Comparison of ENCODE assay signal across 8 mouse cellular contexts in genomic region chr14:25516640-25517591, GRCm38 (mm10). TPM values are rescaled to one million over a fixed set of nuclear protein-coding genes. Genes with fewer than 3 reads are reported as not detected.
A peak's percentile ranks its signal among the peaks of the same experiment; 100 is the strongest.
DNase-seq lines count a peak whose midpoint lies in the region; ATAC-seq and TF ChIP-seq lines count a peak whose summit lies in the region.

No protein-coding gene starts in this region.

- peak overlapping the region; percentile 35; the same call in 1 of the 2 replicates for H3K27ac ChIP-seq in midbrain, embryonic 10.5 days (replicated peaks)
- H3K27ac ChIP-seq in midbrain, embryonic 16.5 days (ENCODE audit: low read length) = no peak overlapping the region; the same call in 1 of the 2 replicates
- H3K27ac ChIP-seq in bone marrow macrophage, adult 2 months (ENCODE audit: insufficient read depth, low read depth, low read length) = peak overlapping the region; percentile 94
- peak overlapping the region; percentile 86 for H3K27ac ChIP-seq in heart, adult 2 months
- H3K27ac ChIP-seq in kidney, postnatal 0 days = peak overlapping the region; percentile 82
- H3K27ac ChIP-seq in macrophage = peak overlapping the region; percentile 99

- 67% methylated on average over 13 of the region's 13 CpGs for WGBS in midbrain, embryonic 10.5 days
- WGBS in midbrain, embryonic 16.5 days = 61% methylated on average over 13 of the region's 13 CpGs
- WGBS in heart, adult 2 months = 20% methylated on average over 13 of the region's 13 CpGs
- WGBS in kidney, postnatal 0 days = 24% methylated on average over 13 of the region's 13 CpGs
- 7% methylated on average over 13 of the region's 13 CpGs for WGBS in macrophage (ENCODE audit: missing documents)

- peaks cover 2% of the 10 kb centered on the region; the same call in 1 of the 2 replicates for H3K79me2 ChIP-seq in heart, adult 2 months (replicated peaks; ENCODE audit: control insufficient read depth, insufficient read depth, low read length)
- H3K79me2 ChIP-seq in macrophage (ENCODE audit: inconsistent target) = peaks cover 100% of the 10 kb centered on the region

- no peaks in the 10 kb centered on the region for H3K27me3 ChIP-seq in midbrain, embryonic 10.5 days (ENCODE audit: low read depth, poor library complexity, severe bottlenecking)
- H3K27me3 ChIP-seq in midbrain, embryonic 16.5 days (ENCODE audit: control insufficient read depth, insufficient read depth, low read depth, low read length) = no peaks in the 10 kb centered on the region
- H3K27me3 ChIP-seq in heart, adult 2 months (ENCODE audit: control insufficient read depth, insufficient read depth, low read length) = no peaks in the 10 kb centered on the region
- H3K27me3 ChIP-seq in kidney, postnatal 0 days (ENCODE audit: insufficient read depth, low read length) = no peaks in the 10 kb centered on the region

- H3K9ac ChIP-seq in midbrain, embryonic 16.5 days (ENCODE audit: low read depth, low read length) = no peak overlapping the region
- H3K9ac ChIP-seq in heart, adult 2 months (ENCODE audit: low read depth, low read length) = peak overlapping the region; percentile 9
- no peak overlapping the region for H3K9ac ChIP-seq in kidney, postnatal 0 days (ENCODE audit: low read depth, low read length)

- H3K36me3 ChIP-seq in midbrain, embryonic 10.5 days = peaks cover 66% of the 10 kb centered on the region
- H3K36me3 ChIP-seq in midbrain, embryonic 16.5 days (ENCODE audit: control insufficient read depth, insufficient read depth, low read length) = no peaks in the 10 kb centered on the region
- H3K36me3 ChIP-seq in heart, adult 2 months (ENCODE audit: control insufficient read depth, insufficient read depth, low read length) = peaks cover 11% of the 10 kb centered on the region
- no peaks in the 10 kb centered on the region for H3K36me3 ChIP-seq in kidney, postnatal 0 days (ENCODE audit: insufficient read depth, low read length)
- H3K36me3 ChIP-seq in macrophage (ENCODE audit: inconsistent target) = no peaks in the 10 kb centered on the region

- TF ChIP-seq CTCF in bone marrow macrophage, adult 2 months (IDR thresholded peaks at IDR 0.05; ENCODE audit: low read depth, low read length) = 0 out of 2 replicates have a peak, but pooled peaks have one; percentile 12
- peak; percentile 62 for TF ChIP-seq CTCF in heart, adult 2 months (IDR thresholded peaks at IDR 0.05)
- TF ChIP-seq CTCF in kidney, postnatal 0 days (IDR thresholded peaks at IDR 0.05; ENCODE audit: low read depth) = peak; percentile 50; the same call in 1 of the 2 replicates

- H3K9me3 ChIP-seq in midbrain, embryonic 10.5 days (replicated peaks) = no peaks in the 10 kb centered on the region
- no peaks in the 10 kb centered on the region for H3K9me3 ChIP-seq in midbrain, embryonic 16.5 days (replicated peaks; ENCODE audit: control insufficient read depth, low read length, poor library complexity, severe bottlenecking)
- H3K9me3 ChIP-seq in kidney, postnatal 0 days (replicated peaks; ENCODE audit: low read length) = no peaks in the 10 kb centered on the region

- no peak overlapping the region for H3K4me3 ChIP-seq in midbrain, embryonic 10.5 days
- no peak overlapping the region for H3K4me3 ChIP-seq in midbrain, embryonic 16.5 days (ENCODE audit: low read depth, low read length)
- peak overlapping the region; percentile 2 for H3K4me3 ChIP-seq in bone marrow macrophage, adult 2 months (ENCODE audit: insufficient read depth, low read length)
- peak overlapping the region; percentile 7; the same call in 1 of the 2 replicates for H3K4me3 ChIP-seq in heart, adult 2 months
- no peak overlapping the region for H3K4me3 ChIP-seq in kidney, postnatal 0 days (replicated peaks; ENCODE audit: low read depth, low read length)
- H3K4me3 ChIP-seq in macrophage (ENCODE audit: inconsistent target) = no peak overlapping the region

- no peak for DNase-seq in midbrain, embryonic 10.5 days (ENCODE audit: low spot score)
- DNase-seq in heart, adult 2 months = peak; percentile 74 to 81
- peak; percentile 78 for DNase-seq in kidney, postnatal 0 days (ENCODE audit: low spot score)
- DNase-seq in thymus, postnatal 14 days = peak; percentile 93
- DNase-seq in Muller cell, postnatal 12 days (ENCODE audit: inconsistent ontology term) = no peak

- H3K4me1 ChIP-seq in midbrain, embryonic 10.5 days = peaks cover 97% of the 10 kb centered on the region
- peaks cover 52% of the 10 kb centered on the region for H3K4me1 ChIP-seq in midbrain, embryonic 16.5 days (ENCODE audit: control insufficient read depth, insufficient read depth, low read length)
- H3K4me1 ChIP-seq in bone marrow macrophage, adult 2 months (ENCODE audit: control insufficient read depth, insufficient read depth, low read length) = peaks cover 86% of the 10 kb centered on the region
- peaks cover 57% of the 10 kb centered on the region for H3K4me1 ChIP-seq in heart, adult 2 months (ENCODE audit: control insufficient read depth, insufficient read depth, low read length)
- H3K4me1 ChIP-seq in kidney, postnatal 0 days (replicated peaks; ENCODE audit: insufficient read depth, low read length) = peaks cover 51% of the 10 kb centered on the region

- ATAC-seq in midbrain, embryonic 16.5 days = no peak
- ATAC-seq in kidney, postnatal 0 days (replicated peaks; ENCODE audit: low FRiP score, low read depth) = peak; percentile 37; the same call in 1 of the 2 replicates

- intact Hi-C loops in heart, adult 2 months (cut with DNase I) = loop anchor here (5.0 kb wide), 1 partner anchor 140 kb away; no protein-coding TSS in a partner anchor

- TF ChIP-seq EP300 in heart, adult 2 months (IDR thresholded peaks at IDR 0.05; ENCODE audit: insufficient read depth, low read depth, low read length) = peak; percentile 80; the same call in 1 of the 2 replicates

- no peak for TF ChIP-seq POLR2A in bone marrow macrophage, adult 2 months (IDR thresholded peaks at IDR 0.05; ENCODE audit: borderline replicate concordance, low read depth, low read length)
- TF ChIP-seq POLR2A in heart, adult 2 months (IDR thresholded peaks at IDR 0.05; ENCODE audit: insufficient read depth, low read depth, low read length) = peak; percentile 53; the same call in 1 of the 2 replicates

- H3K4me2 ChIP-seq in midbrain, embryonic 16.5 days (ENCODE audit: low read length) = no peak overlapping the region
- no peak overlapping the region for H3K4me2 ChIP-seq in kidney, postnatal 0 days (ENCODE audit: low read length)

RNA-seq across cellular contexts. Expression of gene Zmiz1, which starts 57.9 kb away (rescaled TPM):
- 42.2 and 55.8 TPM in 2 replicates for polyA plus RNA-seq in midbrain, embryonic 10.5 days (2016; fragmentation: Nextera tagmentation; extraction: Ambion mirVana)
- polyA plus RNA-seq in midbrain, embryonic 16.5 days (2015; fragmentation: Nextera tagmentation; extraction: Ambion mirVana) = 54.2 and 58.0 TPM in 2 replicates
- 78.1 and 99.2 TPM in 2 replicates for polyA plus RNA-seq in bone marrow macrophage, adult 2 months (2012; ENCODE audit: insufficient read depth, insufficient read length, missing spikeins)
- 10 to 100 TPM; 40.7 to 42.0 TPM for total RNA-seq in heart, adult 2 months (2021)
- polyA plus RNA-seq in heart, adult 2 months (2012; rRNA removed) = 21.8 and 27.1 TPM in 2 replicates
- polyA plus RNA-seq in kidney, postnatal 0 days (2015; fragmentation: Nextera tagmentation; extraction: Ambion mirVana) = 25.0 and 26.6 TPM in 2 replicates
- total RNA-seq in macrophage (2018; cell fraction: chromatin; rRNA removed) = 100 to 1,000 TPM; 201 to 426 (median 339) TPM
- total RNA-seq in macrophage (2018; cell fraction: cytosol; rRNA removed) = 100 to 1,000 TPM; 130 to 224 (median 189) TPM
- total RNA-seq in macrophage (2018; cell fraction: nucleus; rRNA removed) = 100 to 1,000 TPM; 176 to 364 (median 261) TPM
- polyA plus RNA-seq in macrophage (2018) = 74.5 to 135 TPM (median 101 TPM) in 3 replicates

Comparison
In these comparisons a context has a peak if more than half of its experiments do, and no peak if none do; other contexts are left out.
1. DNase-seq: peak in heart, adult 2 months (2 of 2), kidney, postnatal 0 days (single experiment) and thymus, postnatal 14 days (single experiment); none in midbrain, embryonic 10.5 days (single experiment) and Muller cell, postnatal 12 days (single experiment).
2. H3K4me3 ChIP-seq: peak in bone marrow macrophage, adult 2 months (single experiment) and heart, adult 2 months (single experiment); none in midbrain, embryonic 10.5 days (single experiment), midbrain, embryonic 16.5 days (single experiment), kidney, postnatal 0 days (single experiment) and macrophage (single experiment).
3. CTCF ChIP-seq: peak in every context shown above with its lines; median percentile 62 in heart, adult 2 months; 50 in kidney, postnatal 0 days; 12 in bone marrow macrophage, adult 2 months.